Mouse (Mus musculus) neural tube, embryonic 11.5 days (tissue): ENCODE data around the gene Fam227b. TPM values are rescaled to one million over a fixed set of nuclear protein-coding genes. Genes with fewer than 3 reads are reported as not detected.

Source experiments
- ATAC-seq: fragments of 200-750 bp; cut with Nextera tagmentation; 2 replicates; pipeline ENCODE4 v1.8.0; 2017; ENCODE audit warnings: moderate number of reproducible peaks, mild to moderate bottlenecking, moderate TSS enrichment, moderate library complexity; ENCODE audit not compliant: insufficient read depth, low FRiP score, low TSS enrichment
- DNase-seq: peaks from one replicate; pipeline ENCODE4 v3.0.0-alpha.2; 2015; ENCODE audit warnings: low spot score
- H3K27ac ChIP-seq: fragments of 300-500 bp; sonication (generic); 2 replicates; pipeline ENCODE4 v1.5.1; 2014; ENCODE audit warnings: low read depth, mild to moderate bottlenecking, low read length
- H3K27me3 ChIP-seq: fragments of 300-500 bp; sonication (generic); 2 replicates; pipeline ENCODE4 v1.6.1; 2014; ENCODE audit warnings: mild to moderate bottlenecking, low read length, mixed read lengths; ENCODE audit not compliant: control insufficient read depth, insufficient read depth
- H3K36me3 ChIP-seq: fragments of 300-500 bp; sonication (generic); 2 replicates; pipeline ENCODE4 v1.6.1; 2014; ENCODE audit warnings: mild to moderate bottlenecking, low read length, moderate library complexity, mixed read lengths; ENCODE audit not compliant: control insufficient read depth, insufficient read depth
- H3K4me1 ChIP-seq: fragments of 300-500 bp; sonication (generic); 2 replicates; pipeline ENCODE4 v1.6.1; 2014; ENCODE audit warnings: low read length, mixed read lengths; ENCODE audit not compliant: control insufficient read depth, insufficient read depth
- H3K4me2 ChIP-seq: fragments of 300-500 bp; sonication (generic); 2 replicates; pipeline ENCODE4 v1.6.1; 2014; ENCODE audit warnings: low read depth, mild to moderate bottlenecking, moderate library complexity
- H3K4me3 ChIP-seq: fragments of 300-500 bp; sonication (generic); 2 replicates; pipeline ENCODE4 v1.5.1; 2014; ENCODE audit warnings: low read depth, low read length
- H3K9ac ChIP-seq: fragments of 300-500 bp; sonication (generic); 2 replicates; pipeline ENCODE4 v1.6.1; 2014; ENCODE audit warnings: mild to moderate bottlenecking, low read length
- H3K9me3 ChIP-seq: fragments of 300-500 bp; sonication (generic); 2 replicates; pipeline ENCODE4 v1.6.1; 2016; ENCODE audit warnings: low read length; ENCODE audit not compliant: control insufficient read depth
- WGBS: fragments of 180-500 bp; shearing (Covaris S2); extraction: QIAGEN DNeasy Blood & Tissue Kit; methylation state at CpG from one replicate; pipeline ENCODE4 v1.1.7; 2014; 5-methylcytosine and 5-hydroxymethylcytosine counted together
- polyA plus RNA-seq: library from polyadenylated mRNA; unstranded; fragments of >200 nt; fragmentation: Nextera tagmentation; extraction: Ambion mirVana; gene quantifications from 2 replicates; pipeline ENCODE4 v1.2.1, GENCODE M21; 2014

Fam227b gene
- polyA plus RNA-seq, 1 experiment from 2014 or later, result not detected

DNA sequence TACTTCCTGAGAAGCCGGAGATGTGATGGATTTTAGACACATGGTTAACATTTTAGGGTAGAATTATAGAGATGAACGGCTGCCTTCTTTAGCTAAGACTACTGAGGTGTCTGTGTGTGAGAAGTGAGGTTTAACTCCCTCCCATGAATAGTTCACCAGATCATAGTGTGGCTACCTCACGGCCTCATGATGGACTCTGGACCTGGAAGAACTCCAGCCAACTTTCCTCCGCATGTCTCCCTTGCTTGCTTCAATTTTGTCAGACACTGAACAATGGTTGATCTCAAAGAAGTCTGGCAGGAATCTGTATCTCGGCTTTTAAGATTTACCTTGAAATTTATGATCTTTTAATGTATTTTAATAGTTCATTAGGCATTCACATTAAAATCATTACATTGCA lies 106.2 kb downstream of the Fam227b start:
- ATAC-seq, result no peak
- WGBS, result 90% methylated on average over 5 of the region's 5 CpGs

GRCm38 (mm10) chr2:126042674-126043073 lies 109.1 kb downstream of the Fam227b start:
- Histone ChIP-seq H3K4me1 (no peaks in the 10 kb centered on the region), H3K9ac (no peak overlapping the region), H3K27me3 (no peaks in the 10 kb centered on the region), H3K36me3 (no peaks in the 10 kb centered on the region), H3K4me3 (no peak overlapping the region), H3K9me3 (no peaks in the 10 kb centered on the region), H3K4me2 (no peak overlapping the region), H3K27ac (no peak overlapping the region)
- ATAC-seq, result no peak
- DNase-seq, result no peak
- 68% methylated on average over 3 of the region's 3 CpGs for WGBS

More for the DNA sequence above, 106.2 kb downstream of the Fam227b start:
- Histone ChIP-seq H3K9me3 (no peaks in the 10 kb centered on the region), H3K4me2 (no peak overlapping the region), H3K27ac (no peak overlapping the region), H3K9ac (no peak overlapping the region), H3K4me1 (no peaks in the 10 kb centered on the region), H3K27me3 (no peaks in the 10 kb centered on the region), H3K4me3 (no peak overlapping the region), H3K36me3 (no peaks in the 10 kb centered on the region)
- DNase-seq, result no peak

DNA sequence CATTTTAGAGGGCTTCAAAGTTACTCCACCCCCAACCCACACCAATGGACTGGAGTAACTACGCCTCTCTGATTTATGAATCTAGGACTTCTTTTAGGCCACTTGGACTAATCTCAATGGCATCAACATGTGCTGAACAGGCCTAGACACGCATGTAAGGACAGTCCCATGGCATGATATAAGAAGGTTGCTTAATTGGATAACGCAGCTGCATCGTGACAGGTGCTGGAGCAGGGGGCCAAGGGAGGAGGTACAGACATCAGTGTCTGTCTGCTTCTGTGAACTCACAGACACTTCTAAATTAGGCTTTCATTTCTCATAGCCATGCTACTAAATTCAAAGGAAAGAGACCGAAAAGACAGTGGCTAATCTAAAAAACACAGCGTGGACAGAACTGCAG lies 110.6 kb downstream of the Fam227b start:
- H3K9me3 ChIP-seq, result no peaks in the 10 kb centered on the region
- H3K9ac ChIP-seq, result no peak overlapping the region
- WGBS, result 90% methylated on average over 6 of the region's 6 CpGs
- H3K27me3 ChIP-seq, result no peaks in the 10 kb centered on the region
- H3K4me2 ChIP-seq, result no peak overlapping the region
- no peaks in the 10 kb centered on the region for H3K36me3 ChIP-seq
- DNase-seq, result no peak
- H3K4me1 ChIP-seq, result no peaks in the 10 kb centered on the region
- no peak overlapping the region for H3K4me3 ChIP-seq
- no peak overlapping the region for H3K27ac ChIP-seq
- ATAC-seq, result no peak

DNA sequence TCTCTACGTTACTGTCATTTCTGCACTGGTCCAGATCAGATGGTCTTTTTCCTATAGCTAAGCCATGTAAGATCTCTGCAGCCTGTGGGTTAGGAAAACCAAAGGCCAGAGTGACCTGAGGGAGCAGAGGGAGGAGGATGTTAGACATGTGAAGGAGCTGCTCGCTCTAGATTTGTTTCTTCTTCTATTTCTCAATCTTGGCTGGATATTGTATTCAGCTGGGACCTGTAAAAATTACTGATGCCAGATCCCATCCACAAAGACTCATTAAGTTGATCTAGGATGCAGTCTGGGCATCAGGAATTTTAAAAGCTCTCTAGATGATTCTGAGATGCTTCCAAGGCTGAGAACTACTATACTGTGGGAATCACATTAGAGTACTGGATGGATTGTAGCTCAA lies 111.2 kb downstream of the Fam227b start:
- WGBS, result 88% methylated on average over 2 of the region's 2 CpGs
- no peak for DNase-seq
- H3K36me3 ChIP-seq, result no peaks in the 10 kb centered on the region
- H3K4me1 ChIP-seq, result no peaks in the 10 kb centered on the region
- no peaks in the 10 kb centered on the region for H3K9me3 ChIP-seq
- no peak overlapping the region for H3K27ac ChIP-seq
- H3K4me3 ChIP-seq, result no peak overlapping the region
- no peak for ATAC-seq
- H3K27me3 ChIP-seq, result no peaks in the 10 kb centered on the region
- no peak overlapping the region for H3K4me2 ChIP-seq
- H3K9ac ChIP-seq, result no peak overlapping the region

DNA sequence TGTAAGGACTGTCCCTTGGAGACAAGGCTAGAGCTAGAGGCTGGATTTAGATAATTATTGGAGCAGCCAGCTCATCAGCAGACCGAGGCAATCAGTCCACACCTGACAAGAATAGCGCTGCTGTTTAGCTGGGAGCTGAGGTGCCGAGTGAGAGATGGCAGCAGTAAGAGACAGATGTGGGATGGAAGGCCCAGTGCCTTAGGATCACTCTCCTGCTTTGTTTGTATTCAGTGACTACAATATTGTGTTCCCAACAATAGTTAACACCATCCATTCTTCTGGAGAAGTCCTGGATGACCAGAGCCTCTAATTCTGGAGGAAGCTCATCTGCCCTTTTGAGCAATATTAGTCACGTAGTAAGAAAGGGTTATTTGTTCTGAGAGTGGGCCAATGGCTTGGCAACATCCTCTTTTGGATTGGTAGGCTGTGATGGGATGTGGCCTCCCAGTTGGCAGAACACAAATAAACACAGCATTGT lies 112.4 kb downstream of the Fam227b start:
- 77% methylated on average over 4 of the region's 4 CpGs for WGBS
- Histone ChIP-seq H3K27ac (no peak overlapping the region), H3K4me1 (peaks cover 2% of the 10 kb centered on the region; the same call in 1 of the 2 replicates), H3K27me3 (no peaks in the 10 kb centered on the region), H3K4me3 (no peak overlapping the region), H3K9me3 (no peaks in the 10 kb centered on the region), H3K4me2 (no peak overlapping the region), H3K36me3 (no peaks in the 10 kb centered on the region), H3K9ac (no peak overlapping the region)
- ATAC-seq (no peak), DNase-seq (no peak)

DNA sequence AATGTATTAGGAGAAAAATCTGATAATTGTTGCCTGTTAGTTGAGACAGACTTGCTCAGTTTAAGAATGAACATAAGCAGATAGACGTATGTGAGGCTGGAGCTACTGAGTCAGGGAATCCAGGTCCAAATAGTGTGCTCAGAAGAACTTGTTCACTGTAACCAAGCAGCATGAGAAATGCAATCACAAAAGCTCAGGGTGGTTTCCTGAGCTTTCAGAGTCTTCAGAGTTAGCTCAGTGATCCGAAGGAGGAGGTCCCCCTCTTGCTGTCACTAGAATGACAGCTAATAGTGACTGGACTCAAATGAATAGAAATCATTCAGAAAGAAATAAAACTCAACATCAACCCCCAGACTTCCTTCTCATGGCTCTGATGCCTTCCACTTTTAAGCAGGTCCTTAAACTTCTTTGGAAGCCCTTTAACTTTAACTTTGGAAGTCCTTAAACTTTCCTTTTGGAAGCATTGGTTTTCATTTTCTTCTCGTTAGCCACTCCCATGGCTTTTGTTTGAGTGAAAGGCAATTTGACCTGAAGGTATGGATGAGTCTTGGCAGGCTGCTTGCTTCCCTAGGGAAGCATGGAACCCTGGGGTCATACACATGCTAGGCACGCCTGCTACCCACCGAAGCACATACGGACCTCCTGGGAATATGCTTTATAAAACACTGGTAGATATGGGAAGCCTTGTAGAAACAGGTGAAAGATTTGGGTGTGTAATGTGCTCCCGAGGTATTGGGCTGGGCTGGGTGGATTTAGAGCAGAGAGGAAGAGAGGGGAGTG lies 113.4 kb downstream of the Fam227b start:
- H3K4me1 ChIP-seq, result peaks cover 5% of the 10 kb centered on the region; the same call in 1 of the 2 replicates
- no peak for ATAC-seq
- no peaks in the 10 kb centered on the region for H3K36me3 ChIP-seq
- H3K27ac ChIP-seq, result no peak overlapping the region
- H3K27me3 ChIP-seq, result no peaks in the 10 kb centered on the region
- no peak overlapping the region for H3K4me2 ChIP-seq
- no peaks in the 10 kb centered on the region for H3K9me3 ChIP-seq
- H3K9ac ChIP-seq, result no peak overlapping the region
- 81% methylated on average over 7 of the region's 7 CpGs for WGBS
- DNase-seq, result no peak
- no peak overlapping the region for H3K4me3 ChIP-seq

DNA sequence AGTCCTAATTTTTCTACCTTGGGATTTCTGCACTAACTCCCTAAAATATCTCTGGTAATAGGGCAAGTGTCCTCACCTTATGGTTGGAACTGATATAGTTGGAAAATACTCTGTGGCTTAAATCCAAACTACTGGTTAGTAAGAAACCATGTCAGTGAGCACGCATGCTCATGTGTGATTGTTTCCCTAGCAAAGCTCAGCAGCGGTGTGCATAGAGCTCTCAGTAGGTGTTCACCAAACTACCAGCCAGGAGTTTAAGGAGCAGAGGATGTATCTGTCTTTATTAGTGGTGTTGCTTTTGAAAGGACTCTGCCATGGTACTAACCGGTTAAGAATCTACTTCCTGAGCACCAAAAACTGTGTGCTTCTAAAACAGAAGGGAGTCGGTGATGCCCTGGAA lies 115.7 kb downstream of the Fam227b start:
- 91% methylated on average over 4 of the region's 4 CpGs for WGBS
- Histone ChIP-seq H3K9ac (no peak overlapping the region), H3K4me3 (no peak overlapping the region), H3K9me3 (no peaks in the 10 kb centered on the region), H3K4me1 (peaks cover 5% of the 10 kb centered on the region; the same call in 1 of the 2 replicates), H3K27me3 (no peaks in the 10 kb centered on the region), H3K36me3 (no peaks in the 10 kb centered on the region), H3K27ac (no peak overlapping the region), H3K4me2 (no peak overlapping the region)
- DNase-seq (no peak), ATAC-seq (no peak)

GRCm38 (mm10) chr2:126035013-126035770 lies 116.6 kb downstream of the Fam227b start:
- DNase-seq (no peak), ATAC-seq (no peak)
- Histone ChIP-seq H3K9me3 (no peaks in the 10 kb centered on the region), H3K27ac (no peak overlapping the region), H3K27me3 (no peaks in the 10 kb centered on the region), H3K9ac (no peak overlapping the region), H3K4me1 (peaks cover 5% of the 10 kb centered on the region; the same call in 1 of the 2 replicates), H3K36me3 (no peaks in the 10 kb centered on the region), H3K4me2 (no peak overlapping the region), H3K4me3 (no peak overlapping the region)
- 87% methylated on average over 15 of the region's 15 CpGs for WGBS
